Mouse (Mus musculus): ENCODE measurements around the gene Ppp1r21.

- no peak for TF ChIP-seq GATA1 (IDR thresholded peaks at IDR 0.05; ENCODE audit: low read length)
- no peak for TF ChIP-seq TAL1 (IDR thresholded peaks at IDR 0.05; ENCODE audit: low read length)
These were observed 97.2 kb downstream of the Ppp1r21 start for GRCm38 (mm10) chr17:88627150-88627549.

All from erythroblast, embryonic 14.5 days (primary cell).